Mouse (Mus musculus) A20 (cell line): Measurements from ENCODE around the gene Cnnm2.
"Not testable (repeated sequence)": the region's sequence is repeated elsewhere in the genome, so short reads cannot be mapped to it uniquely, and the experiment has no call there.

Experiments used
- DNase-seq: peaks from one replicate; pipeline ENCODE4 v3.0.0-alpha.2; 2011; ENCODE audit warnings: low read depth, low spot score

The Cnnm2 gene

DNA sequence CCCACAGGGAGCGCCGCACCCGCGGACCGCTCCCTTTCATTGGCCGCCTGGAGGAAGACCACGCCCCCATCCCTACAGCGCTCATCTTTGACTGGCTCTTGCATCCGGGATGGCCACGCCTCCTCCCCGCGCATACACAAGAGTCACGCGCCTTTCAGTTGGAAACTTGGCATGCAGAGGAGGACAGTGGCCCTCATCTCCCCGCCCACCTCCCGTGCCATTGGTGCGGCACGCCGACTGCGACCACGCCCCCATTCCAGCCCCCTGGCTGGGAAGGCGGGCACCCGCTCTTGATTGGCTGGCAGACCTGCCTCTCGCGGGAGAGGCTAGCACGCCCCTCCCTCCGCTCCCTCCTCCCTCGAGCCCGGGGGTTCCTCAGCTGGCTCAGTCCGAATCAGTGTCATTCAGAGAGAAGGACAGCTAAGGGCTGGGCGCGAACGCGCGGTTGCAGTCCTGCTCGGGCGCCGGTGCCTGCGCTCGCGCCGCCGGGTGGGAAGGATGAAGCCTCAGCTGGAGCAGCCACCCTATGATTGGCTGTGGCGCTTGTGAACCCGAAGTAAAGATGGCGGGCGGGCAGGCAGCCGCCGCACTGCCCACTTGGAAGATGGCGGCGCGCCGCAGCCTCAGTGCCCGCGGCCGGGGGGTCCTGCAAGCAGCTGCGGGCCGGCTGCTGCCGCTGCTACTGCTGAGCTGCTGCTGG, at the start of gene Cnnm2:
Gene Cnnm2, plus strand, starts transcription at position 350 of the 700 bp plus-strand sequence.
- peak; percentile 100 for DNase-seq

DNA sequence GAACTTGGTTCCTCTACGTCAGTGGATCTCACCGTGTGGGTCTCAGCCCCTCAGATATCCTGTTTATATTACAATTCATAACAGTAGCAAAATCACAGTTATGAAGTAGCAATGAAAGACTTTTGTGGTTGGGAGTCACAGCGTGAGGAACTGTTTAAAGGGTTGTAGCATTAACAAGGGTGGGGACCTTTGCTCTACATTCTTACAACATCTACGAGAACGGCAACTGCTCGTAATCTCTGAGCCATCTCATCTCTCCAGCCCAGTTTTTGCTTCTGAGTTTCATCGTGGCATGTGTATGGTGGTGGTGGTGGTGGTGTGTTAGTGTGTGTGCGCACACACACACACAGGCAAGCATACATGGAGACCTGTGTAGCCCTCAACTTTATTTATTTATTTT, 47.2 kb upstream of the Cnnm2 start:
- no peak for DNase-seq

DNA sequence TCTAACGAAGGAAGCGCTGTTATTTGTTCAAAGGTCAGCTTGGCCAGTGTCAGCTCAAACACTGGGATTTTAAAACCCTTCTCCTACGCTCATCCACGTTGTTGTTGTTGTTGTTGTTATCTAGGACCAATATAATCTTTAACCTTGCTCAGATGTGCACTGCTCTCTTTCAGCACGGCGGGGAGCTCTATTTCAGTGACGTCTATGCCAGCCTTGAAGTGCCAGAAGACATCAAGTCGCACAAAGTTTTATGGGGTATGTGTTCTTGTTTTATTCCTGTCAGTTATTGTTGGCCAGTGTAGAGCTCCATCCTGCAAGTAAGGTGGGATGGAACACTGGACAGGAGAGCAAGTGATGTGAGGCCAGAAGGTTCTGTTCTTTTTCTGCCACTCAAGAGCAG, 46.4 kb upstream of the Cnnm2 start:
- no peak for DNase-seq

DNA sequence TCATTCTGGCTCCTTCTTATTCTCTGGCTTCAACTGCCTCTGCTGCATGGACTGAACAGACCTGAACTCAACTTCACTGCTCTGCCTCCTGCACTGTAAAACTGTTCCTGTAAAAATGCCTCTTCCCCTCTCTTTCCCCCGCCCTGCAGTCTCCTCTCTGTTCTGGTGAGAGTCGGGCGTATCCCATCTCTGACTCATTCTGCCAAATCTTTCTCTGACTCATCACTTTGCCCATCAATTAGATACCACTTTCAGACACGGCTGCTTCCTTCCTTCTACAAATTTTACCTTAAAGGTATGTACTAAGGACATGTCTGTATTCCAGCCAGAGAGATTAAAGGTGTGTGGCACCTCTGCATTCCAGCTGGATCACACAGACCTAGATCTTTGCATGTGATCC, 43.2 kb upstream of the Cnnm2 start:
- DNase-seq, result no peak

DNA sequence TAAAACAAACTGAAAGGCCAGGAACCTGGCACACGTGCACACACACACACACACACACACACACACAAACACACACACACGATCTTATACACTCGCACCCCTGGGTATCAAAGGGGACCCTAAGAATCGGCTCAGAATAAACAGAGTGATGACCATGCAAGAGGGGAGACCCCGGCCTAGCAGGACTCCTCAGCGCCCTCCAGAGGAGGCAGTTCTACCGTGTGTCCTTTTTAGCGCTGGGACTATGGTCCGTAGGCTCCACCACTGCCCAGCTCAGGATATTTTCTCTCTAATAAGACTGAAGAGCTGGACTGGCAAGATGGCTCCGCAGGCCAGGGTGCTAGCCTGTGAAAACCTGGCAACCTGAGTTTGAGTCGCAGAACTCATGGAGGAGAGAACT, 37.0 kb upstream of the Cnnm2 start:
- DNase-seq, result no peak

DNA sequence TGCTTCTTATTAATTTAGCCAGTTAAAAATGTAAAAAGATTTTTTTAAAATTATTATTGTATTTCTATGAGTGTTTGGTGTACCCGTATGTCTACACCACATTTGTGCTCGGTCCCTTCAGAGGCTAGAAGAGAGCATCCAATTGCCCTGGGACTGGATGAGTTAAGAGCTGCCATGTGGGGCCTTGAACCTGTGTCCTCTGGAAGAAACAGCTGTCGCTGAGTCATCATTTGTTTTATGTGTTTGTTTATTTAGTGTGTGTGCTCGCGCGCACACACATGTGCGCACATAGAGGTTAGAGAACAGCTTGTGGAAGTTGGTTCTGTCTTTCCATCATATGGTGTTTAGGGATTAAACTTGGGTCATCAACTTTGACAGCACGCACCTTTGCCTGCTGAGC, 35.3 kb upstream of the Cnnm2 start:
- DNase-seq, result no peak

DNA sequence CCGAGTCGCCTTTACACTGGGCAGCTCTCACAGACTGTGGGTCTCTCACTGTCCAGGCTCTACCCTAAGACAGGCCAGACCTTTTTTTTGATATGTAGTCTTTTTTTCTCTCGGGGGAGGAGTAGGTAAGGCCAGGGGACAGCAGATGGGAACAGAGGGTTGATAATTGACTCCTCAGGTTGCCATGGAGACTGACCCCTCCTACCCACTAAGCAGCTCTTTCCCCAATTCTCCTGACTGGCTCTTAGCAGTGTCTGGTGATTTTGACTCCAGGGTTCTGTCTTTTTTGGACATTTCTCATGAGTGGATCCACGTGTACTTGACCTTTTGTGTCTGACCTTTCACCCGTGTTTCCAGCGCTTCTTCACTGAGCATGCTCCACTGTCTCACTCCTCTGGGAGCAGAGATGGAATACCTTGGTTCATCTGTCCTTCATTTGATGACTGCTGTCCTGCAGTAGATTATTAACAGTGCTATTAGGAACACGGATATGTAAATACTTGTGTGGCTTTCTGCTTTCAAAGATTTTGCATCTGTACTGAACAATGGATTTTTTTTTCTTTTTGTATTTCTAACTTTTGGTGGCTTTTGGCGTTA, 34.2 kb upstream of the Cnnm2 start:
- DNase-seq, result no peak

DNA sequence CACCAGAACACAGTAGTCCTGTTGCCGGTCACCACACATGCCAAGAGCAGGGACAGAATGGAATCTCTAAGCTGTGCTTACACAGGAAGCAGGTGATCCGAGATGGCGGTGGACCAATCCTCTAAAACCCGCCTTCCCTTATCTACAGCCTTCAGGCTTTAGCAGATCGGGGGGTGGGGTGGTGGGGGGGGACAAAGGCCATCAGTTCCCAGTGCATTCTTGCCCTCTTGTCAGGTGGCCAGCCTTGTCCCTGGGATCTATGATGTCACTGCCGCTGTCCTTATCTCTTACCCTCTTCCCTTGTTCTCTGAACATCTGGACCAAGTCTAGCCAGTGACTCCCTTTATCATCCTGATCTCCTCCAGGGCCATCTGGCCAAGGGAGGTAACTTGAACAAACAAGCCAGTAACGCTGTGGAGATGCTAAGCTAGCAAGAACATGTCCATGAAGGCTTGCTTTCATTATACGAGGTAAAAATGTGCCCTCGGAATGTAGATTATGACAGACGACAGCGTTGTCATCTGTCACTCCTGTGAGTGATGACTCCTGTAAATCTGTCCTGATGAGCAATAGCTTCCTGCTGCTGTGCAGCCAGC, 33.4 kb upstream of the Cnnm2 start:
- DNase-seq, result no peak

DNA sequence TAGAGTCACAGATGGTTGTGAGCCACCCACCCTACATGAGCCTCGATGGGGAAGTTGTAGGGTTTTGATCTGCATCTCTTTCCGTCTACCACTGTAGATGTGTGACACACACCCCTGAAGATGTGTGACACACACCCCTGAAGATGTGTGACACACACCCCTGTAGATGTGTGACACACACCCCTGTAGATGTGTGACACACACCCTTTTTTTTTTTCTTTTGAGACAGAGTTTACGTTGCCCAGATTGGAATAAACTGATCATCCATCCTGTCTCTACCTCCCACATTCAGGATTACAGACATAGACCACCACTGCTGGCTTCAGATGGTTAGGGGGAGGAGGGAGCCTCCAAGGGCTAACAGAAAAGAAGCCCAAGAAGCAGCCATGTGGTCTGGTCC, 32.5 kb upstream of the Cnnm2 start:
- DNase-seq, result no peak

DNA sequence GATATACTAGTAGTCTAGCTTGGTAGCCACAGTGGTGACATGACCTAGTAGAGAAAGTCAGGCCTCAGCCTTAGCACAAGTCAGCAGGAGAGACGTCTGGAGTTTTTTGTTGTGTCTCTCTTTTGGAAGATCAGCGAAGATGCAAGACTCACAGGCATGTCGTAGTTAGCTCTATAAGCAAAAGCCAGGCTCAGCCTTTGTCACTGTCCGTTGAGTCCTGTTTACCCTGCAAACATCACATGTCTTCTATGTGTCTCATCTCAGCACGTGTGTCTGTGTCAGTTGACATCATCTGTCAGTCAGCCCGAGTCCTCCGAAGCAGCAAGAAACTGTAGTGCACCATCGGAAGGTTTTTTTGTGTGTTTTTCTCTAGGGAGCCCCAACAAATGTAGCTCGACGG, 30.0 kb upstream of the Cnnm2 start:
- DNase-seq, result no peak

DNA sequence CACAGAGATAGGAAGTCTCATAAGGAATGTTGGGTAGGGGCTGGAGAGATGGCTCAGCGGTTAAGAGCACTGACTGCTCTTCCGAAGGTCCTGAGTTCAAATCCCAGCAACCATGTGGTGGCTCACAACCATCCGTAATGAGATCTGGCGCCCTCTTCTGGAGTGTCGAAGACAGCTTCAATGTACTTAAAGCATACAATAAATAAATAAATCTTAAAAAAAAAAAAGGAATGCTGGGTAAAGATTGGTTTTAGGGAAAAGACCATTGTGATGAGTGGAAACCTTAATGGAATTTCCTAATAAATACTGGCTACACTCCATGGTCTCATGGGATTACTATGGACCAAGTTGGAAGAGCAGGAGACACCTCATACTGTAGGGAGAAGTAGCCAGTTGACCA, 28.7 kb upstream of the Cnnm2 start:
- DNase-seq, result not testable (repeated sequence)

DNA sequence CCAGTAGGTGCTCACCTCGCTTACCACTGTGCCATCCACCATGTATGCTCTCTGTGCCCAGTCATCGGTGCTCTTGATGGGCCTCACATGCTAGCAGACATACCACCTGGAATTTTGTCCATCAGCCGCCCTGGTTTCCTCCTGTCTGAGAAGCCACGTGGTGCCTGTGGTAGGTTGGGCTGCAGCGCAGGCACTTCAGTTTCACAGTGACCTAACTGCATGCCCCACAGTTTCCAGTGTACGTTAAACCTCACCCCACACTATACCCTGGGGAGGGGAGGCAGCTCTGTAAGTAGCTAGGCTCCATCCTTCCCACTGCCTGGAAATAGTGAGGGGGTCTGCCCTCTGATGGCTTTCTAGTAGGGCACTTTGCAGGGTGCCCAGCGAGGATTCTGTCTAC, 27.8 kb upstream of the Cnnm2 start:
- no peak for DNase-seq

DNA sequence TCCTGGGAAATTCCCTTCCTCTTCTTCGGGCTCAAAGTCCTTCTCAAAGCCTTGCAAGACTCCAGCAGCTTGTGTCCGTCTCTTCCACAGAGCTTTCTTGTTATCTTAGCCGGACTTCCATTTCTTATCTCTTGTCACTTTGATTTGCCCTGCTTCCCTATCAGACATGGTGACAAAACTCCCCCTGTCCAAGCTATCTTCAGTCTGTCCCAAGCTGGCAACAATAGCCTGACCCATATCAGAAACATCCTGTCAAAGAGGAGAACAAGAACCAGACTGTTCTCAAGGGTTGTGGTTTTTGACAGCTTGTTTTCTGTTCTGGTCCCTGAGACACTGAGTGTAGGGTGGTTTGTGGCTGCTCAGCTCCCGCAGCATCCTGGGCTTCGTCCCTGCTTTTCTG, 26.2 kb upstream of the Cnnm2 start:
- no peak for DNase-seq

DNA sequence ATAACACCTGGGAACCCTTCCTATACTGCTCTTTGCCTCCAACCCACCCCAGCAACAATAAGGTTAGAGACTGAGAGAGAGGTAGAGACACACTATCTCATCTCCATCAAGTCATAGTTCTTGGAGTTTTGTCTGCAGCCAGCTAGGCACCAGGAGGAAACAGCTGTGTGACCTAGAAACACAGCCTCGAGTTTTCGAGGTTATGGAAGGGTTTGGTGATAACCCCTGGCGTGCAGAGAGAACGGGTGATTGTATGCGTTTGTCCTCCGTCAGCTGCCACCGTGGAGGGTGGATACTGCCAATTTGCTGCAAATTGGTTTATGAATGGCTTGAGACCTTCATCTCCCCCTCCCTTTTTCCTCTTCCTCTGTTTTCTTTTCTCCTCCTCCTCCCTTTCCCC, 24.3 kb upstream of the Cnnm2 start:
- no peak for DNase-seq

DNA sequence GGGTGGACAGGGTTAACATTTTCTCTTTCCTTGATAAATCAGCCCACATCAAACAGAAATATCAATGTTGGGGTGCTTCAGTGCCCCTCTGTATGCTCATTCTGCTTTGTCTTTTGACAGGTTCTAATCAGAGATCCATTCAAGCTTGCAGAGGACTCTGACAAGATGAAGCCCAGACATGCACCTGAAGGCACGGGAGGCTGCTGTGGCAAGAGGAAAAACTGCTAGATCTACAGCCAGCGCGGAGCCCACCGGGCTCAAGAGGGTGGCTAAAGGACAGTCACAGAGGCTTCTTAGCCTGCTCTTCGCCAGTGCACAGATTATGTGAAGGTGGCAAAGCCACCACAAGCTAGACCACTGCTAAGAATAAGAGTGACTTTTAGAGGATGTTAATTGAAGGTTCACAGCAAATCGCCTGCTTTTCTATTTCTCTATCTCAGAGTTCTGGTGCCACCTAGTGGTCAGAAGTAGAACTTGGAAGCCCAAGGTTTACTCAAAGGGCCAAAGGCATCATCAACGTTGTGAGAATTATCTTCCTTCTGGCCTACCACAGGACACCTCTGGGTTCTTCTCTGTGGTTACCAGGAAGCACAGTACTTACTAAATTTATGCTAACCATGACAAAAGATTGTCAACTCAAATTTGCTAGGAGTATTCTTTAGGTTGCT, 20.9 kb upstream of the Cnnm2 start:
- DNase-seq, result peak; percentile 73

DNA sequence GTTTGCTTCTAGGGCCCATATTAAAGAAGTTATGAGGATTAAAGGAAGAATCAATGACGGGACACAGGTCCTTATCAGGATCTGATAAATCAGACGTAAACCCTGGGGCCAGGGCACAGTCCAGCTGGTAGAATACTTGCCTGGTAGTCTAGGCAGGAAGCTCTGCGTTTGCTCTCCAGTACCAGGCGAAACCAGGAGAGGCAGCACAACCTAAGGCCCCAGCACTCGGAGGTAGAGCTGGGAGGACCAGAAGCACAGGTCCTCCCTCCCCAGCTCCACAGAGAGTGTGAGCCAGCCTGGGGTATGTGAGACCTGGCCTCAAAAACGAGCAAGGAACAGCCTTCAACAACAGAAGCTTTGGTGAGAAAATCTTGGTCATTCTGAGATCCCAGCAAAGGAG, 19.8 kb upstream of the Cnnm2 start:
- DNase-seq, result peak; percentile 29

DNA sequence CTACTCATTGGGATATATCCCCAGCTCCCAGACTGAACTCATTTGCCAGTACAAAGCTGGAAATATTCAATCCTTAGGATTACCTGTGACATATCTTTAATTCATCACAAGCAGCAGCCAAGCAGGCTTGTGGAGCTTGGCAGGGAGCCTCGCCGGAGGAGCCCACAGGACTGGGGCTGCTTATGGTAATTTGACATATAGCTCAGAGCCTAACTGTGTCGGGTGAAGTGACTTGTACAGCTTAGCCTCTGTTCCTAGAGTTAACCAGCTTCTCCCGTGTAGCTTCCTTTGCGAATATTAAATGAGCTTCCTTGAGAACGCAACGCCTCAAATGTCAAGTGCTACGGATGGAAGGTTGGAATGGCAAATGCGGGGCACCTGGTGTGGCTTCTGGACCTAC, 16.7 kb upstream of the Cnnm2 start:
- no peak for DNase-seq

DNA sequence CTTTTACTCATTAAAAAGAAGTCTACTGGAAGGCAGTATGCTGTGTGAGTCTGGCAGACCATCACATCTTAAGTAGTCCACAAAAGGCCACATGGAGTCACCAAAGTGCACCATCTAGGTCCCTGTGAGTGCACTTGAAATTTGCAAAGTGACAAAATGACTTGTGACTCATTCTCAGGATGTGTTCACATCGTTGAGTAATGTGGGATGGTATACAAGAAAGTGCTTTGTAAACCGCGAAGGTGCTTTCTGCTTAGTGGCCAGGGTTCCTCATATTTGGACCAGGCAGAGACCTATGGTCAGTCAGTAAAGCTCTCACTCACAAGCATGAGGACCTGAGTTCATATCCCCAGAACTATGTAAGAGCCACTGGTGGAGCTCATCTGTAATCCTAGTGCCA, 13.6 kb upstream of the Cnnm2 start:
- DNase-seq, result no peak

DNA sequence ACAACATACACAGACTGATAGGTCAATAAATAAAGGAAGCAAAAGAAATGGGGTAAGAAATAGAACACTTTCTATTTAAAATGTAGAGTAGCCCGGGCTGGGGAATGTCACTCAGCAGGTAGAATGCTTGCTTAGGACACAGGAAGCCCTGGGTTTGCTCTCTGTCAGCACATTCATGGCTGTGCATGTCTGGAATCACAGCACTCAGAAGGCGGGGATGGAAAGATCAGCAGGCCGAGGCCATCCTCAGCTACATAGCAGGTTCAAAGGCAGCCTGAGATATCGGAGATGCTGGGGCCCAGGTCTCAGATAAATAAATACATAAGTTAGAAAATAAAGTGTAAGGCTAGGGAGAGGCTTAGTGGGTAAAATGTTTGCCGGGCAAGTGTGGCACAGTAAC, 9.2 kb upstream of the Cnnm2 start:
- DNase-seq, result no peak

DNA sequence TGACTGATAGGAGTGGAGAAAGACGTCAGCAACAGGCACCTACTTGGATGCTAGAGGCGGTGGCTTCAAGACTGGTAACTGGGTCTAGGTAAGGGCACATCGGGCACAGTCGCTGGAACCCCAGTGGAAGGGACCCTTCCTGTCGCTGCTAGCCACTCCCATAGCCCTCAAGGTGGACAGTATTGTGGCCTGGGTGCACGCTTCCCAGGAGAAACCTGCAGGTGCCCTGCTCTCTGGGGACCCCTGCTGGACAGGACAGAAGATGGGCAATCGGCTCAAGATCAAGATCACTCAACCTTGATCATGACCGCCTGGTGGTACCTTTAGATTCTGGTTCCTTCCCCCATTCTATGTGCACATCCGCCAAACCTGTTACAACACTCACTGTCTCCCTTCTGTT, 6.3 kb upstream of the Cnnm2 start:
- peak; percentile 51 for DNase-seq

DNA sequence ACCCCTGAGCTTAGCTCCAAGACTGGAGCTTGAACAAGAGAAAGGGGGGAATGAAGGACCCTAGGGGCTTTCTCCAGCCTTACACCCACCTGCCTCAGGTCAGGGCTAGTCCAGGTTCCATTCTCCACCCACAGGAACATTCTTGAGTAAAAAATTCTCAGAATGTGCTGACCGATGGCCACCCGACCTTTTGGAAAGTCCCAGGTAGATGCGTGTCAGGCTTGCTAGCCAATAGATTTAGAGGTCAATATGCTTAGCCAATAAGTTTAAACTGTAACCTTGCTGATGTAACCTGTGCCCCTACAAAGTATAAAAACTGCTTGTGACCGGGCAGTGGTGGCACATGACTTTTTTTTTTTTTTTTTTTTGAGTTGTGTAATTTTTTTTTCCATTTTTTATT, 5.2 kb upstream of the Cnnm2 start:
- no peak for DNase-seq

DNA sequence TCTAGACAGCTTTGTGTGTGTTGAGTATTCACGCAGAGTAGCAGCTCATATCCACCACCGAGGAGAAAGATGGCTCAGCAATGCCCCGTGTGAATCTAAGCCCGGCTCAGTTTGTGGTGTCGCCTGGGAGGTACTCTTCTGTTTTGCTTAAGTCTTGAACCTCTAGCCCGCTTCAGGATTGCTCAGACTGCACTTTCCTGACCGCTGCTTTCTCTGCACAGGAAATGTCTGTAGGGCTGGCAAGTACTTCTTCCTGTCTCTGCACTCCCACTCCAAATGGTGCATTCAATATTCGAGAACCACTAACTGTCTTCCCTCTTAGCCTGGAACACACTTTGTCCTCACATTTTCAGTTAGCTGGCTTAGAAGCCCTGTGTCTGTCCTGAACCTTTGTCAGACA, 2.3 kb upstream of the Cnnm2 start:
- no peak for DNase-seq

DNA sequence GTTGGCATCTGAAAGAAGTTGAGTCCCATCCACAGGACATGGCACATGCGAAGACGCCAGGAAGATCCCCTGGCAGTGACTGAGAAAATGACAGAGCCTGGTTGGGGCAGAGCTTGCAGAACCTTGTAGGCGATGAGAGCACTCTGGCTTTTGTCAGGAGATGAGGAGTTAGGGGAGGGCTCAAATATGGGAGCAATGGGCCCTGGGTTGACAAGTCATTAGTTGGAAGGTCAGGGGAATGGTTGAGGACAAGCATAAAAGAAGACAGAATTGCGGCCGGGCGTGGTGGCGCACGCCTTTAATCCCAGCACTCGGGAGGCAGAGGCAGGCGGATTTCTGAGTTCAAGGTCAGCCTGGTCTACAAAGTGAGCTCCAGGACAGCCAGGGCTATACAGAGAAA, 1.5 kb upstream of the Cnnm2 start:
- DNase-seq, result not testable (repeated sequence)
